Mouse (Mus musculus) myocyte (in vitro differentiated cells): ENCODE results near the gene Rfx7. TPM values are rescaled to one million over a fixed set of nuclear protein-coding genes. Genes with fewer than 3 reads are reported as not detected.

Experiments used
- H3K27me3 ChIP-seq: one replicate; pipeline ENCODE4 v1.6.1; 2011; ENCODE audit not compliant: control insufficient read depth, insufficient read depth, insufficient read length
- H3K36me3 ChIP-seq: one replicate; pipeline ENCODE4 v1.6.1; 2011; ENCODE audit not compliant: control insufficient read depth, insufficient read depth
- H3K4me2 ChIP-seq: one replicate; pipeline ENCODE4 v1.6.1; 2011; ENCODE audit warnings: low read depth, control low read depth
- H3K4me3 ChIP-seq: one replicate; pipeline ENCODE4 v1.5.1; 2011; ENCODE audit warnings: mild to moderate bottlenecking, control low read depth, moderate library complexity
- H3K79me2 ChIP-seq: one replicate; pipeline ENCODE4 v1.6.1; 2011; ENCODE audit not compliant: control insufficient read depth, insufficient read depth
- H3ac ChIP-seq: one replicate; pipeline ENCODE4 v1.6.1; 2011; ENCODE audit not compliant: control insufficient read depth, insufficient read length
- CEBPB ChIP-seq: IDR thresholded peaks from 2 replicates; pipeline ENCODE4 v1.6.1; 2011; ENCODE audit warnings: mild to moderate bottlenecking, moderate library complexity; ENCODE audit not compliant: poor library complexity, insufficient read depth, severe bottlenecking
- E2F4 ChIP-seq: IDR thresholded peaks from one replicate; pipeline ENCODE4 v1.6.1; 2011; ENCODE audit warnings: mild to moderate bottlenecking, control low read depth, moderate library complexity; ENCODE audit not compliant: insufficient read depth
- MAX ChIP-seq: IDR thresholded peaks from one replicate; pipeline ENCODE4 v1.6.1; 2011; ENCODE audit warnings: low read depth, mild to moderate bottlenecking, control low read depth
- MYOD1 ChIP-seq, 3 experiments: IDR thresholded peaks; one replicate each; pipeline ENCODE4 v1.6.1; 2011; ENCODE audit warnings: control low read depth in 2 of 3, low read depth in 2 of 3, mild to moderate bottlenecking in 2 of 3, moderate library complexity in 1 of 3; ENCODE audit not compliant: insufficient read length in 2 of 3, control insufficient read depth in 1 of 3
- MYOG ChIP-seq, 3 experiments: IDR thresholded peaks; one replicate each; pipeline ENCODE4 v1.6.1; 2011; ENCODE audit warnings: control low read depth in 2 of 3, low read depth in 2 of 3, mild to moderate bottlenecking in 2 of 3; ENCODE audit not compliant: insufficient read length in 2 of 3, control insufficient read depth in 1 of 3, insufficient read depth in 1 of 3
- POLR2A ChIP-seq: IDR thresholded peaks from one replicate; pipeline ENCODE4 v1.6.1; 2011; ENCODE audit warnings: low read depth, mild to moderate bottlenecking, control low read depth, moderate library complexity; ENCODE audit not compliant: insufficient read length
- POLR2AphosphoS2 ChIP-seq: IDR thresholded peaks from one replicate; pipeline ENCODE4 v1.6.1; 2011; ENCODE audit warnings: low read depth, control low read depth; ENCODE audit not compliant: insufficient read length
- REST ChIP-seq: IDR thresholded peaks from one replicate; pipeline ENCODE4 v1.6.1; 2011; ENCODE audit warnings: mild to moderate bottlenecking, control low read depth, moderate library complexity; ENCODE audit not compliant: insufficient read depth, insufficient read length
- SRF ChIP-seq: IDR thresholded peaks from one replicate; pipeline ENCODE4 v1.6.1; 2011; ENCODE audit warnings: low read depth; ENCODE audit not compliant: control insufficient read depth, insufficient read length
- TCF12 ChIP-seq: IDR thresholded peaks from one replicate; pipeline ENCODE4 v1.6.1; 2011; ENCODE audit warnings: mild to moderate bottlenecking, control low read depth; ENCODE audit not compliant: poor library complexity, insufficient read depth, severe bottlenecking
- TCF3 ChIP-seq: IDR thresholded peaks from one replicate; pipeline ENCODE4 v1.6.1; 2011; ENCODE audit warnings: low read depth, control low read depth; ENCODE audit not compliant: insufficient read length
- USF1 ChIP-seq: IDR thresholded peaks from one replicate; pipeline ENCODE4 v1.6.1; 2011; ENCODE audit warnings: low read depth, mild to moderate bottlenecking, control low read depth, moderate library complexity
- polyA plus RNA-seq: library from polyadenylated mRNA; unstranded; fragments of >200 nt; fragmentation: generic; extraction: Trizol; gene quantifications from one replicate; pipeline ENCODE4 v1.2.1, GENCODE M21; 2012; ENCODE audit warnings: missing spikeins

Gene Rfx7
- polyA plus RNA-seq, 1 experiment, result 3.7 TPM

GRCm38 (mm10) chr9:72636547-72636946 lies 104.5 kb downstream of the Rfx7 start:
- TF ChIP-seq REST (no peak), POLR2A (no peak), MAX (no peak), E2F4 (no peak), POLR2AphosphoS2 (no peak), SRF (no peak)
- Histone ChIP-seq H3K79me2 (no peaks in the 10 kb centered on the region), H3K27me3 (no peaks in the 10 kb centered on the region), H3ac (no peak overlapping the region), H3K4me2 (no peak overlapping the region), H3K36me3 (no peaks in the 10 kb centered on the region), H3K4me3 (no peak overlapping the region)

- no peaks in the 10 kb centered on the region for H3K27me3 ChIP-seq
- no peak overlapping the region for H3ac ChIP-seq
- no peak overlapping the region for H3K4me2 ChIP-seq
- H3K36me3 ChIP-seq, result no peaks in the 10 kb centered on the region
- TF ChIP-seq MYOG (IDR thresholded peaks at IDR 0.05; ENCODE audit: control insufficient read depth in 1 of 3, insufficient read depth in 1 of 3, insufficient read length in 2 of 3, low read depth in 2 of 3), result no peak
- TF ChIP-seq E2F4, result no peak
- TF ChIP-seq CEBPB, result no peak
- no peak for TF ChIP-seq REST
- no peak for TF ChIP-seq USF1
- TF ChIP-seq MYOD1 (IDR thresholded peaks at IDR 0.05; ENCODE audit: control insufficient read depth in 1 of 3, insufficient read length in 2 of 3, low read depth in 2 of 3), result no peak
- no peak for TF ChIP-seq SRF
- TF ChIP-seq POLR2A, result no peak
- TF ChIP-seq TCF3, result no peak
- no peak for TF ChIP-seq MAX
- no peaks in the 10 kb centered on the region for H3K79me2 ChIP-seq
- H3K4me3 ChIP-seq, result no peak overlapping the region
These were observed 105.2 kb downstream of the Rfx7 start for GRCm38 (mm10) chr9:72637243-72637642.

GRCm38 (mm10) chr9:72638951-72639842 lies 107.2 kb downstream of the Rfx7 start:
- no peaks in the 10 kb centered on the region for H3K79me2 ChIP-seq
- TF ChIP-seq CEBPB, result no peak
- TF ChIP-seq MYOG (IDR thresholded peaks at IDR 0.05; ENCODE audit: control insufficient read depth in 1 of 3, insufficient read depth in 1 of 3, insufficient read length in 2 of 3, low read depth in 2 of 3), result peak in 2 of 3 experiments; percentile 61 to 78
- no peak for TF ChIP-seq POLR2AphosphoS2
- TF ChIP-seq MAX, result no peak
- TF ChIP-seq MYOD1 (IDR thresholded peaks at IDR 0.05; ENCODE audit: control insufficient read depth in 1 of 3, insufficient read length in 2 of 3, low read depth in 2 of 3), result peak; percentile 38 to 65 (median 62)
- TF ChIP-seq SRF, result no peak
- no peak for TF ChIP-seq TCF3
- no peak for TF ChIP-seq TCF12
- TF ChIP-seq E2F4, result no peak
- TF ChIP-seq REST, result no peak
- peak; percentile 94 for TF ChIP-seq USF1
- no peak for TF ChIP-seq POLR2A
- no peaks in the 10 kb centered on the region for H3K36me3 ChIP-seq
- H3K4me2 ChIP-seq, result peak overlapping the region; percentile 88
- H3K27me3 ChIP-seq, result no peaks in the 10 kb centered on the region
- H3ac ChIP-seq, result peak overlapping the region; percentile 28
- peak overlapping the region; percentile 16 for H3K4me3 ChIP-seq

- Histone ChIP-seq H3K4me2 (peak overlapping the region; percentile 88), H3K36me3 (no peaks in the 10 kb centered on the region), H3K79me2 (no peaks in the 10 kb centered on the region)
These were observed 108.0 kb downstream of the Rfx7 start for GRCm38 (mm10) chr9:72639843-72640621.

More at GRCm38 (mm10) chr9:72639843-72640621, 108.0 kb downstream of the Rfx7 start:
- no peaks in the 10 kb centered on the region for H3K27me3 ChIP-seq
- peak overlapping the region; percentile 16 for H3K4me3 ChIP-seq
- peak overlapping the region; percentile 40 for H3ac ChIP-seq
- TF ChIP-seq POLR2A (peak; percentile 88), E2F4 (no peak), REST (no peak), POLR2AphosphoS2 (peak; percentile 84), SRF (no peak), TCF3 (no peak), USF1 (peak; percentile 93), MYOD1 (IDR thresholded peaks at IDR 0.05; ENCODE audit: control insufficient read depth in 1 of 3, insufficient read length in 2 of 3, low read depth in 2 of 3) (no peak), MYOG (IDR thresholded peaks at IDR 0.05; ENCODE audit: control insufficient read depth in 1 of 3, insufficient read depth in 1 of 3, insufficient read length in 2 of 3, low read depth in 2 of 3) (peak in 1 of 3 experiments; percentile 18), CEBPB (peak; percentile 91), TCF12 (no peak), MAX (no peak)
